In genomic region chr16:22118716-22119501, GRCm38 (mm10) we compare ENCODE assay signal across 9 mouse cellular contexts. TPM values are rescaled to one million over a fixed set of nuclear protein-coding genes. Genes with fewer than 3 reads are reported as not detected.
DNase-seq lines count a peak whose midpoint lies in the region; ATAC-seq and TF ChIP-seq lines count a peak whose summit lies in the region.
"Had no signal": no experiment of that assay in that cellular context is flagged by ENCODE, and none has a peak within 500 bp of the region (broad histone marks: within the 10 kb centered on the region; RNA-seq: fewer than 3 reads in every experiment).

No protein-coding gene starts in this region.

- no peak overlapping the region for H3K4me3 ChIP-seq in intestine, embryonic 15.5 days (replicated peaks)
- no peak overlapping the region for H3K4me3 ChIP-seq in intestine, embryonic 16.5 days (ENCODE audit: low read length)
- H3K4me3 ChIP-seq in heart, postnatal 0 days (ENCODE audit: low read depth, low read length) = no peak overlapping the region; the same call in 1 of the 2 replicates
- H3K4me3 ChIP-seq in midbrain, embryonic 11.5 days (ENCODE audit: low read depth, low read length) = no peak overlapping the region
- H3K4me3 ChIP-seq in cerebellum, adult 2 months (replicated peaks; ENCODE audit: insufficient read depth, low read depth, low read length) = no peak overlapping the region
- H3K4me3 ChIP-seq: lung, embryonic 15.5 days had no signal

- 0 out of 2 replicates have a peak, but pooled peaks have one; percentile 39 for ATAC-seq in intestine, embryonic 15.5 days
- ATAC-seq in intestine, embryonic 16.5 days = no peak
- peak; percentile 67 for ATAC-seq in heart, postnatal 0 days (ENCODE audit: insufficient read depth, low read depth)
- 0 out of 2 replicates have a peak, but pooled peaks have one; percentile 7 for ATAC-seq in megakaryocyte progenitor cell, adult 5-6 weeks (replicated peaks; ENCODE audit: poor library complexity)
- no peak for ATAC-seq in midbrain, embryonic 11.5 days (ENCODE audit: low FRiP score)
- ATAC-seq in erythroblast, adult 5-6 weeks (replicated peaks; ENCODE audit: low FRiP score, poor library complexity, severe bottlenecking) = no peak

- no peak for TF ChIP-seq POLR2A in cerebellum, adult 2 months (IDR thresholded peaks at IDR 0.05; ENCODE audit: borderline replicate concordance, insufficient read depth, low read length)

- H3K4me1 ChIP-seq in intestine, embryonic 15.5 days (replicated peaks) = no peaks in the 10 kb centered on the region
- no peaks in the 10 kb centered on the region for H3K4me1 ChIP-seq in intestine, embryonic 16.5 days (ENCODE audit: control insufficient read depth, insufficient read depth, low read length)
- H3K4me1 ChIP-seq in heart, postnatal 0 days (ENCODE audit: control insufficient read depth, insufficient read depth) = peaks cover 45% of the 10 kb centered on the region
- no peaks in the 10 kb centered on the region for H3K4me1 ChIP-seq in midbrain, embryonic 11.5 days (ENCODE audit: control insufficient read depth, insufficient read depth, low read length)
- H3K4me1 ChIP-seq in cerebellum, adult 2 months (ENCODE audit: control insufficient read depth, insufficient read depth, low read length) = no peaks in the 10 kb centered on the region
- H3K4me1 ChIP-seq: lung, embryonic 15.5 days had no signal

- H3K27me3 ChIP-seq in intestine, embryonic 15.5 days (replicated peaks) = no peaks in the 10 kb centered on the region
- H3K27me3 ChIP-seq in intestine, embryonic 16.5 days (replicated peaks; ENCODE audit: control insufficient read depth, insufficient read depth, low read length) = no peaks in the 10 kb centered on the region
- no peaks in the 10 kb centered on the region for H3K27me3 ChIP-seq in heart, postnatal 0 days (ENCODE audit: control insufficient read depth, insufficient read depth, low read length)
- H3K27me3 ChIP-seq in midbrain, embryonic 11.5 days (ENCODE audit: control insufficient read depth, insufficient read depth, low read length) = no peaks in the 10 kb centered on the region
- no peaks in the 10 kb centered on the region for H3K27me3 ChIP-seq in cerebellum, adult 2 months (ENCODE audit: control insufficient read depth, insufficient read depth, low read length)
- H3K27me3 ChIP-seq: lung, embryonic 15.5 days had no signal

- peak; percentile 67; the same call in 1 of the 2 replicates for TF ChIP-seq EP300 in heart, postnatal 0 days (IDR thresholded peaks at IDR 0.05; ENCODE audit: low read depth)

- no peak for TF ChIP-seq CTCF in heart, postnatal 0 days (IDR thresholded peaks at IDR 0.05; ENCODE audit: low read depth)
- TF ChIP-seq CTCF in cerebellum, adult 2 months (IDR thresholded peaks at IDR 0.05; ENCODE audit: borderline replicate concordance, insufficient read depth, low read depth, low read length) = no peak

- H3K9me3 ChIP-seq in intestine, embryonic 15.5 days = no peaks in the 10 kb centered on the region
- no peaks in the 10 kb centered on the region for H3K9me3 ChIP-seq in intestine, embryonic 16.5 days (ENCODE audit: control insufficient read depth, low read length)
- no peaks in the 10 kb centered on the region for H3K9me3 ChIP-seq in heart, postnatal 0 days (replicated peaks; ENCODE audit: control insufficient read depth, low read length)
- no peaks in the 10 kb centered on the region for H3K9me3 ChIP-seq in midbrain, embryonic 11.5 days (ENCODE audit: control insufficient read depth, low read length)
- H3K9me3 ChIP-seq: lung, embryonic 15.5 days had no signal

- DNase-seq in CD8-positive naive resting alpha-beta T cell, adult 2 months (ENCODE audit: low read depth in 2 of 2, low spot score in 2 of 2) = peak; percentile 9 to 27
- DNase-seq in heart, postnatal 0 days (ENCODE audit: low spot score) = peak; percentile 79
- no peak for DNase-seq in midbrain, embryonic 11.5 days (ENCODE audit: low spot score, missing footprints)
- no peak for DNase-seq in cerebellum, adult 2 months

- no peak overlapping the region for H3K9ac ChIP-seq in intestine, embryonic 15.5 days
- no peak overlapping the region for H3K9ac ChIP-seq in intestine, embryonic 16.5 days (ENCODE audit: low read depth, low read length)
- no peak overlapping the region for H3K9ac ChIP-seq in heart, postnatal 0 days (replicated peaks; ENCODE audit: low read depth, low read length)
- no peak overlapping the region for H3K9ac ChIP-seq in midbrain, embryonic 11.5 days (ENCODE audit: low read length)
- H3K9ac ChIP-seq: lung, embryonic 15.5 days had no signal

- peaks cover 4% of the 10 kb centered on the region; the same call in 1 of the 2 replicates for H3K36me3 ChIP-seq in intestine, embryonic 15.5 days
- peaks cover 4% of the 10 kb centered on the region for H3K36me3 ChIP-seq in intestine, embryonic 16.5 days (ENCODE audit: control insufficient read depth, insufficient read depth, low read length)
- H3K36me3 ChIP-seq in heart, postnatal 0 days (replicated peaks; ENCODE audit: control insufficient read depth, insufficient read depth, low read length) = no peaks in the 10 kb centered on the region
- H3K36me3 ChIP-seq in midbrain, embryonic 11.5 days (ENCODE audit: control insufficient read depth, insufficient read depth, low read length) = 0 out of 2 replicates have a peak, but pooled peaks cover 2% of the 10 kb centered on the region
- H3K36me3 ChIP-seq: lung, embryonic 15.5 days had no signal

- H3K4me2 ChIP-seq in intestine, embryonic 15.5 days (replicated peaks) = no peak overlapping the region
- H3K4me2 ChIP-seq in intestine, embryonic 16.5 days (ENCODE audit: low read depth, low read length) = no peak overlapping the region
- peak overlapping the region; percentile 14; the same call in 1 of the 2 replicates for H3K4me2 ChIP-seq in heart, postnatal 0 days (ENCODE audit: low read depth, low read length)
- H3K4me2 ChIP-seq in midbrain, embryonic 11.5 days = no peak overlapping the region
- H3K4me2 ChIP-seq: lung, embryonic 15.5 days had no signal

- no peak overlapping the region for H3K27ac ChIP-seq in intestine, embryonic 15.5 days
- no peak overlapping the region for H3K27ac ChIP-seq in intestine, embryonic 16.5 days (ENCODE audit: low read length)
- peak overlapping the region; percentile 71 for H3K27ac ChIP-seq in heart, postnatal 0 days (ENCODE audit: low read depth)
- no peak overlapping the region for H3K27ac ChIP-seq in midbrain, embryonic 11.5 days (ENCODE audit: low read depth, low read length)
- no peak overlapping the region for H3K27ac ChIP-seq in cerebellum, adult 2 months (ENCODE audit: insufficient read depth, low read length)
- H3K27ac ChIP-seq: lung, embryonic 15.5 days had no signal

- 78% methylated on average over 14 of the region's 14 CpGs for WGBS in intestine, embryonic 15.5 days
- WGBS in intestine, embryonic 16.5 days = 82% methylated on average over 14 of the region's 14 CpGs
- WGBS in heart, postnatal 0 days = 38% methylated on average over 14 of the region's 14 CpGs
- WGBS in midbrain, embryonic 11.5 days = 96% methylated on average over 14 of the region's 14 CpGs
- 81% methylated on average over 14 of the region's 14 CpGs for WGBS in cerebellum, adult 2 months

RNA-seq across cellular contexts. Expression of gene Igf2bp2, which starts 44.2 kb away (rescaled TPM):
- polyA plus RNA-seq in intestine, embryonic 15.5 days (2015; fragmentation: Nextera tagmentation; extraction: Ambion mirVana) = 107 and 116 TPM in 2 replicates
- 97.7 and 98.1 TPM in 2 replicates for polyA plus RNA-seq in intestine, embryonic 16.5 days (2015; fragmentation: Nextera tagmentation; extraction: Ambion mirVana)
- 26.3 and 48.1 TPM in 2 replicates for total RNA-seq in heart, postnatal 0 days (2014; rRNA removed; ENCODE audit: low replicate concordance)
- polyA plus RNA-seq in heart, postnatal 0 days (2015; fragmentation: Nextera tagmentation; extraction: Ambion mirVana) = 12.9 and 14.1 TPM in 2 replicates
- total RNA-seq in megakaryocyte progenitor cell, adult 5-6 weeks (2015) = 2.8 and 3.4 TPM in 2 replicates
- total RNA-seq in megakaryocyte progenitor cell, adult 5-6 weeks (2017) = 1.1 and 1.6 TPM in 2 replicates
- 108 and 109 TPM in 2 replicates for polyA plus RNA-seq in midbrain, embryonic 11.5 days (2014; fragmentation: Nextera tagmentation; extraction: Ambion mirVana)
- 0.22 and 0.23 TPM in 2 replicates for polyA plus RNA-seq in cerebellum, adult 2 months (2012; rRNA removed)
- total RNA-seq in erythroblast, adult 5-6 weeks (2015; ENCODE audit: low replicate concordance) = 0.19 and 0.84 TPM in 2 replicates
- 0.09 and 0.42 TPM in 2 replicates for total RNA-seq in erythroblast, adult 5-6 weeks (2017; ENCODE audit: low replicate concordance)

Comparison
In these comparisons a context has a peak if more than half of its experiments do, and no peak if none do; other contexts are left out.
1. ATAC-seq: peak in intestine, embryonic 15.5 days (single experiment), heart, postnatal 0 days (single experiment) and megakaryocyte progenitor cell, adult 5-6 weeks (single experiment); none in intestine, embryonic 16.5 days (single experiment), midbrain, embryonic 11.5 days (single experiment) and erythroblast, adult 5-6 weeks (single experiment).
2. DNase-seq: peak in CD8-positive naive resting alpha-beta T cell, adult 2 months (2 of 2) and heart, postnatal 0 days (single experiment); none in midbrain, embryonic 11.5 days (single experiment) and cerebellum, adult 2 months (0 of 2).
3. RNA of gene Igf2bp2, which starts 44.2 kb away (polyA plus RNA-seq): 107 to 116 TPM in intestine, embryonic 15.5 days, 108 to 109 TPM in midbrain, embryonic 11.5 days, 97.7 to 98.1 TPM in intestine, embryonic 16.5 days and 12.9 to 14.1 TPM in heart, postnatal 0 days; 0.22 to 0.23 TPM in cerebellum, adult 2 months; every median in the first group is over 10 times any median in the second.